Mouse (Mus musculus): ENCODE measurements at regions not wholly inside any gene's neighbourhood (a gene's known extent, or its start where the extent isn't known, plus 50 kb on each side); places are given as distances from the start of the nearest gene placed in this dataset.

DNA sequence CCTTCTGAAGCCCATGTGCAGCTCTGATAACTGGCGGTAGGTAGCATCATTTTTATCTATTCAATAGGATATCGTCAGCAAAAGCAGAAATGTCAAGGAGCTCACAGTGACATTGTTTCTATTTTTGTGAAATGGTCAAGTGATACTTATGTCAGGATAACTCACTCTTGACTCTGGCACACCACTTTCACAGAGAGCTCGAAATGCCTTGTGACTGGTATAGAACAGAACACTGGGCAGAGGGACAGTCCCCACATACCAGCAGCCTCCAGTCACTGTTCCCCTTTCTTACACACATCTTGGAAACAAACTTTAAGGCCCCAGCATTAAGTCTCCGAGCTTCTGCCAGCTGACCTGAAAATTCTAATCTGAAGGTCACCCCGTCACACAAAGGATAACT, 115.1 kb upstream of the Id4 start:
- no peaks in the 10 kb centered on the region for H3K4me1 ChIP-seq (ENCODE audit: control insufficient read depth, insufficient read depth, low read length)
- no peak overlapping the region for H3K4me2 ChIP-seq (replicated peaks; ENCODE audit: low read depth, low read length)
- no peak overlapping the region for H3K9ac ChIP-seq (ENCODE audit: low read depth, low read length)
- H3K9me3 ChIP-seq (ENCODE audit: control insufficient read depth, low read length), result no peaks in the 10 kb centered on the region; the same call in 1 of the 2 replicates
- H3K27ac ChIP-seq (ENCODE audit: low read depth, low read length), result no peak overlapping the region
- no peak for ATAC-seq (ENCODE audit: low FRiP score, low TSS enrichment)
- WGBS, result 90% methylated on average over 5 of the region's 5 CpGs
- no peaks in the 10 kb centered on the region for H3K27me3 ChIP-seq (ENCODE audit: control insufficient read depth, insufficient read depth, low read length)
- H3K4me3 ChIP-seq (ENCODE audit: low read length), result no peak overlapping the region
- H3K36me3 ChIP-seq (ENCODE audit: control insufficient read depth, insufficient read depth, low read length), result no peaks in the 10 kb centered on the region

DNA sequence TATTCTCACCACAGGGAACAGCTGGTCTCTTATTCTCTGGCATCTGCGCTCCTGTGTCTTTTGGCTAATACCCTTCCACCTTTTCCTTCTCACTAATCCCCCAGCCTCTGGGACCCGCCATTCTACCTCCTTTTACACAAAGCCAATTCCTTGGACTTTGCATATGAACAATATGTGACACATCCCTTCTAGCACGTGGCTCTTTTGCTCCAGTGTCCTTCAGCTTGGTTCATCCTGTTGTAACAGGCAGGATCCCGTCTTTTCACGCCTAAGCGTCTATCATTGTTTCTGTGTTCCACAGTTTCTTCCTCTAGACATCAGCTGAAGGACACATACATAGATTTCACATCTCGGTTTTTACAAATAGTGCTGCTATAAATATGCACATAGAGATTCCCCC, 114.0 kb upstream of the Id4 start:
- no peak overlapping the region for H3K4me3 ChIP-seq (ENCODE audit: low read length)
- no peak overlapping the region for H3K4me2 ChIP-seq (replicated peaks; ENCODE audit: low read depth, low read length)
- no peaks in the 10 kb centered on the region; the same call in 1 of the 2 replicates for H3K9me3 ChIP-seq (ENCODE audit: control insufficient read depth, low read length)
- no peak overlapping the region for H3K9ac ChIP-seq (ENCODE audit: low read depth, low read length)
- no peak for ATAC-seq (ENCODE audit: low FRiP score, low TSS enrichment)
- 88% methylated on average over 7 of the region's 7 CpGs for WGBS
- H3K4me1 ChIP-seq (ENCODE audit: control insufficient read depth, insufficient read depth, low read length), result no peaks in the 10 kb centered on the region
- no peak overlapping the region for H3K27ac ChIP-seq (ENCODE audit: low read depth, low read length)
- H3K36me3 ChIP-seq (ENCODE audit: control insufficient read depth, insufficient read depth, low read length), result no peaks in the 10 kb centered on the region
- H3K27me3 ChIP-seq (ENCODE audit: control insufficient read depth, insufficient read depth, low read length), result no peaks in the 10 kb centered on the region

GRCm38 (mm10) chr13:48153248-48153647, 107.8 kb upstream of the Id4 start:
- no peaks in the 10 kb centered on the region for H3K4me1 ChIP-seq (ENCODE audit: control insufficient read depth, insufficient read depth, low read length)
- H3K4me3 ChIP-seq (ENCODE audit: low read length), result no peak overlapping the region
- 80% methylated on average over 7 of the region's 7 CpGs for WGBS
- H3K36me3 ChIP-seq (ENCODE audit: control insufficient read depth, insufficient read depth, low read length), result no peaks in the 10 kb centered on the region
- H3K27me3 ChIP-seq (ENCODE audit: control insufficient read depth, insufficient read depth, low read length), result no peaks in the 10 kb centered on the region
- no peak overlapping the region for H3K4me2 ChIP-seq (replicated peaks; ENCODE audit: low read depth, low read length)
- no peak overlapping the region for H3K27ac ChIP-seq (ENCODE audit: low read depth, low read length)
- no peak for ATAC-seq (ENCODE audit: low FRiP score, low TSS enrichment)
- no peak overlapping the region for H3K9ac ChIP-seq (ENCODE audit: low read depth, low read length)
- H3K9me3 ChIP-seq (ENCODE audit: control insufficient read depth, low read length), result no peaks in the 10 kb centered on the region

DNA sequence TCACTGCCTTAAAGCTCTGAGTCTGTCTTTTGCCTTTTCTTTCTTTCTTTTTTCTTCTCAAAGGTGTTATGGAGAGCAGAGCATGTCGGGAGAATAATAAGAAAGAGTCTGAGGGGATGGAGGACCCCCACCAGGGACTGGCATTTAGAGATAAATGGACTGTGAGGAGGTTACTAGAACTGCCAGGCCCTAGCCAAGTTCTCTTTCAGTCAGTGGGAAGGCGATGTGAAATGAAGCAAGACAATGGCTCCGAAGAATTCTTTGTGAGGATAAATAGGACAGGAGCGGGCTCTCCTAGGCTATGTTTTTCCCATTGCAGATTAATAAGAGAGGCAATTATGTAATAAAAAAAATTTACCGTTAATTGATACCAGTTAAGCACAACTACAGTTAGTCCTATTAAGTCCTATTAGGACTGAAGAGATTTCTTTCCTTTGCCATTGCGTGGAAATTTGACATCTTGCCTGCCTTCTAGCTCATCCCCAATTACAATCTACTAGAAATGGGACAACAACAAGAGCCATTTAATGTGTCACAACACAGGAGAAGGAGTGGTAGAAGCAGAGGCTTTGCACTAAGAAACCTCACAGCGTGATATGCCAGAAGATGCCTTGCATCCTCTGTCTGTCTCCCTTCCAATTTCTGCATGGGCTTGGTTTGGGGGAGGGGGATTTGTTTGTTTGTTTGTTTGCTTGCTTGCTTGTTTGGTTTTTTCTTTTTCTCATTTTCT, 107.2 kb upstream of the Id4 start:
- Histone ChIP-seq H3K4me1 (ENCODE audit: control insufficient read depth, insufficient read depth, low read length) (no peaks in the 10 kb centered on the region), H3K9ac (ENCODE audit: low read depth, low read length) (no peak overlapping the region), H3K4me3 (ENCODE audit: low read length) (no peak overlapping the region), H3K27me3 (ENCODE audit: control insufficient read depth, insufficient read depth, low read length) (no peaks in the 10 kb centered on the region), H3K4me2 (replicated peaks; ENCODE audit: low read depth, low read length) (no peak overlapping the region), H3K36me3 (ENCODE audit: control insufficient read depth, insufficient read depth, low read length) (no peaks in the 10 kb centered on the region), H3K27ac (ENCODE audit: low read depth, low read length) (no peak overlapping the region), H3K9me3 (ENCODE audit: control insufficient read depth, low read length) (no peaks in the 10 kb centered on the region)
- 82% methylated on average over 7 of the region's 7 CpGs for WGBS
- no peak for ATAC-seq (ENCODE audit: low FRiP score, low TSS enrichment)

GRCm38 (mm10) chr13:48154414-48155105, 106.5 kb upstream of the Id4 start:
- Histone ChIP-seq H3K9ac (ENCODE audit: low read depth, low read length) (no peak overlapping the region), H3K27me3 (ENCODE audit: control insufficient read depth, insufficient read depth, low read length) (no peaks in the 10 kb centered on the region), H3K4me3 (ENCODE audit: low read length) (no peak overlapping the region), H3K36me3 (ENCODE audit: control insufficient read depth, insufficient read depth, low read length) (no peaks in the 10 kb centered on the region), H3K4me1 (ENCODE audit: control insufficient read depth, insufficient read depth, low read length) (no peaks in the 10 kb centered on the region), H3K9me3 (ENCODE audit: control insufficient read depth, low read length) (no peaks in the 10 kb centered on the region), H3K27ac (ENCODE audit: low read depth, low read length) (no peak overlapping the region), H3K4me2 (replicated peaks; ENCODE audit: low read depth, low read length) (no peak overlapping the region)
- WGBS, result 36% methylated on average over 6 of the region's 6 CpGs
- no peak for ATAC-seq (ENCODE audit: low FRiP score, low TSS enrichment)

DNA sequence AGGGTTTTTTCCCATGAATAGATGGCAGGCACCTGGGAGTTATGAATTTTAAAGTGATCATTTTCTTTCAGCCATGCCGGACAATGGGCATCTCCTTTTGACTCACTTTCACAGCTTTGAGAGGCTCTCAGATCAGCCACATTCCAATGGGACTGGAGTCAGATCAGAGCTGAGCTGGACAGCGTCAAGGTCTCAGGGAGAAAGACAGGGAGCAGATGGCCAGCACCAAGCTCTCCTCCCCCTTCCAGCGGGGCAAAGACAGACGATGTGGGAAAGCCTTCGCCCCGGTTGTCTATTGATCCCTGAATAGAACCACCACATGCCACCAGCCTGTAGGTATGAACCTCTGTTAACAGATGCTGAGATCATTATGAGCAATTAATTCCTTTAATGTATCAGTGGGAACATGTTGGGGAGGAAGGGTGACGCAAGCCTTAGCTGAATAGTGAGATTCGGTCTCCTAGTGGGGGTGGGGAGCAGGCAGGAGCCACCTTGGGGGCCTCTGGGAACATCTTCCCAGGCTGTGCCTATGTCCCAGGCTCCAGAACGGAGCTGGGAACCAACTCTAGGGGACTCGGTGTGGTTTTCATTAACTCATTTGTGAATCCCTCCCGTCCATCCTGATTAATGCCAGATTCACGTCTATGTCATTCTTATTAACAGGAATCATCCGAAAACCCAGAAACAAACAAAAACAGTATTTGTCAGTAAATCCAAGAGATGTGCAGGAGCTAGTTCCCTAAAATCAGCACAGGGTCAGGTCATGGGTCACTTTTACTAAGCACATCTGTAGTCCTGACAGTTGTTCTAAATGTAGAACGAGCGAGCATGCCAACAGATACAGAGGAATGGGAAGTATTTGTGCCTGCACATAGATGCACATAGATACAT, 101.8 kb upstream of the Id4 start:
- Histone ChIP-seq H3K36me3 (ENCODE audit: control insufficient read depth, insufficient read depth, low read length) (no peaks in the 10 kb centered on the region), H3K4me3 (ENCODE audit: low read length) (no peak overlapping the region), H3K4me1 (ENCODE audit: control insufficient read depth, insufficient read depth, low read length) (no peaks in the 10 kb centered on the region), H3K27ac (ENCODE audit: low read depth, low read length) (no peak overlapping the region), H3K9me3 (ENCODE audit: control insufficient read depth, low read length) (no peaks in the 10 kb centered on the region), H3K9ac (ENCODE audit: low read depth, low read length) (no peak overlapping the region), H3K27me3 (ENCODE audit: control insufficient read depth, insufficient read depth, low read length) (no peaks in the 10 kb centered on the region), H3K4me2 (replicated peaks; ENCODE audit: low read depth, low read length) (no peak overlapping the region)
- WGBS, result 42% methylated on average over 15 of the region's 15 CpGs
- ATAC-seq (ENCODE audit: low FRiP score, low TSS enrichment), result no peak

GRCm38 (mm10) chr13:48160161-48160560, 100.9 kb upstream of the Id4 start:
- Histone ChIP-seq H3K4me1 (ENCODE audit: control insufficient read depth, insufficient read depth, low read length) (no peaks in the 10 kb centered on the region), H3K27ac (ENCODE audit: low read depth, low read length) (no peak overlapping the region), H3K27me3 (ENCODE audit: control insufficient read depth, insufficient read depth, low read length) (no peaks in the 10 kb centered on the region), H3K9me3 (ENCODE audit: control insufficient read depth, low read length) (no peaks in the 10 kb centered on the region), H3K4me3 (ENCODE audit: low read length) (no peak overlapping the region), H3K4me2 (replicated peaks; ENCODE audit: low read depth, low read length) (no peak overlapping the region), H3K9ac (ENCODE audit: low read depth, low read length) (no peak overlapping the region), H3K36me3 (ENCODE audit: control insufficient read depth, insufficient read depth, low read length) (no peaks in the 10 kb centered on the region)
- ATAC-seq (ENCODE audit: low FRiP score, low TSS enrichment), result no peak
- 67% methylated on average over 5 of the region's 5 CpGs for WGBS

- Histone ChIP-seq H3K27me3 (ENCODE audit: control insufficient read depth, insufficient read depth, low read length) (no peaks in the 10 kb centered on the region), H3K4me3 (ENCODE audit: low read length) (no peak overlapping the region), H3K9ac (ENCODE audit: low read depth, low read length) (no peak overlapping the region), H3K9me3 (ENCODE audit: control insufficient read depth, low read length) (no peaks in the 10 kb centered on the region), H3K4me1 (ENCODE audit: control insufficient read depth, insufficient read depth, low read length) (no peaks in the 10 kb centered on the region), H3K27ac (ENCODE audit: low read depth, low read length) (no peak overlapping the region), H3K4me2 (replicated peaks; ENCODE audit: low read depth, low read length) (no peak overlapping the region), H3K36me3 (ENCODE audit: control insufficient read depth, insufficient read depth, low read length) (no peaks in the 10 kb centered on the region)
- no peak for ATAC-seq (ENCODE audit: low FRiP score, low TSS enrichment)
- 77% methylated on average over 9 of the region's 9 CpGs for WGBS
Observed at GRCm38 (mm10) chr13:48161339-48161738, 99.7 kb upstream of the Id4 start.

GRCm38 (mm10) chr13:48164586-48164985, 96.4 kb upstream of the Id4 start:
- WGBS, result 86% methylated on average over 6 of the region's 6 CpGs
- Histone ChIP-seq H3K27me3 (ENCODE audit: control insufficient read depth, insufficient read depth, low read length) (no peaks in the 10 kb centered on the region), H3K27ac (ENCODE audit: low read depth, low read length) (no peak overlapping the region), H3K4me2 (replicated peaks; ENCODE audit: low read depth, low read length) (no peak overlapping the region), H3K4me1 (ENCODE audit: control insufficient read depth, insufficient read depth, low read length) (no peaks in the 10 kb centered on the region), H3K4me3 (ENCODE audit: low read length) (no peak overlapping the region), H3K9ac (ENCODE audit: low read depth, low read length) (no peak overlapping the region), H3K36me3 (ENCODE audit: control insufficient read depth, insufficient read depth, low read length) (no peaks in the 10 kb centered on the region), H3K9me3 (ENCODE audit: control insufficient read depth, low read length) (no peaks in the 10 kb centered on the region)
- ATAC-seq (ENCODE audit: low FRiP score, low TSS enrichment), result no peak

Measured in kidney, embryonic 14.5 days (tissue).